Mouse (Mus musculus) spleen, adult 2 months (tissue): ENCODE results near the gene A3galt2.

Experiments used
- CTCF ChIP-seq: fragments of 200-500 bp; IDR thresholded peaks from 2 replicates; pipeline ENCODE4 v1.5.1; 2011; ENCODE audit warnings: mild to moderate bottlenecking, inconsistent platforms; ENCODE audit not compliant: insufficient read depth, insufficient read length, insufficient replicate concordance; ENCODE audit errors: extremely low read depth
- POLR2A ChIP-seq: fragments of 200-500 bp; IDR thresholded peaks from 2 replicates; pipeline ENCODE4 v1.6.1; 2011; ENCODE audit warnings: low read depth, low read length, inconsistent platforms

DNA sequence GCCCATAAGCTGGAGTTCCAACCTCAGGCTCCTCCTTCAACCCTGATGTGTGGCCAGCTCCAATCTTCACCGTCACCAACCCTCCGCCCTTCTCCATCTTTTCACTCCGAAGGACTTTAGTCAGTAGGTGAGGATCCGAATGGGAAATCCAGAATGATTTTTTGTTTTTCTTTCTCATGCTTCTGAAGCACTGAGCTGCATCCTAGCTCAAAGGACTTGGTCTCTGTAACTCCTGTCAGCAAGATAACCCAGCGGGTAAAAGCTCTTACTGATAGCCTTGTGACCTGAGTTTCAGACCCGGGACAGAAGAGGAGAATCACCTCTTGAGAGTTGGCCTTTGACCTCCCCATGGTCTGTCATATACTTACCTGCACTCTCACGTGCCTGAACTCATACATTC, 61.8 kb downstream of the A3galt2 start:
- TF ChIP-seq CTCF (no peak), POLR2A (no peak)
